Mouse (Mus musculus) left cerebral cortex, adult 8-10 months (tissue): ENCODE results near the gene Qtrt2. TPM values are rescaled to one million over a fixed set of nuclear protein-coding genes. Genes with fewer than 3 reads are reported as not detected.

Experiments
- DNase-seq, 2 experiments: peaks; one replicate each; pipeline ENCODE4 v3.0.0; 2022; ENCODE audit warnings: low spot score in 2 of 2
- total RNA-seq, 4 experiments: library from RNA; stranded (reverse); gene quantifications; 2 replicates each; pipeline ENCODE4 v1.2.4; 2022

Qtrt2 gene
- total RNA-seq, 4 experiments from 2014 or later, result 33.7 to 37.4 (median 35.8) TPM

- no peak for DNase-seq
Measured at GRCm38 (mm10) chr16:43925846-43926245, 763 bp downstream of the Qtrt2 start.

- DNase-seq, result no peak
Measured at GRCm38 (mm10) chr16:43925001-43925558, 1.5 kb downstream of the Qtrt2 start.

- no peak for DNase-seq
Measured at GRCm38 (mm10) chr16:43922630-43923029, 4.0 kb downstream of the Qtrt2 start.

- no peak for DNase-seq
Measured at GRCm38 (mm10) chr16:43922024-43922423, 4.6 kb downstream of the Qtrt2 start.

GRCm38 (mm10) chr16:43918867-43919266 lies 7.7 kb downstream of the Qtrt2 start:
- DNase-seq, result no peak

- no peak for DNase-seq
Measured at GRCm38 (mm10) chr16:43908881-43909280, 17.7 kb downstream of the Qtrt2 start.

GRCm38 (mm10) chr16:43900571-43900970 lies 26.0 kb downstream of the Qtrt2 start:
- DNase-seq, result no peak

- DNase-seq, result no peak
Measured at GRCm38 (mm10) chr16:43900138-43900537, 26.5 kb downstream of the Qtrt2 start.

- no peak for DNase-seq
Measured at GRCm38 (mm10) chr16:43894501-43894900, 32.1 kb downstream of the Qtrt2 start.

- no peak for DNase-seq
Measured at GRCm38 (mm10) chr16:43890747-43891336, 35.8 kb downstream of the Qtrt2 start.

- no peak for DNase-seq
Measured at GRCm38 (mm10) chr16:43890005-43890336, 36.6 kb downstream of the Qtrt2 start.

GRCm38 (mm10) chr16:43889208-43890004 lies 37.2 kb downstream of the Qtrt2 start, which contains the start of gene Ccdc191:
Gene Ccdc191, plus strand, starts transcription at chr16:43889800.
- DNase-seq, result peak; percentile 99 to 100

GRCm38 (mm10) chr16:43882329-43882728 lies 44.3 kb downstream of the Qtrt2 start:
- DNase-seq, result no peak

GRCm38 (mm10) chr16:43881636-43882035 lies 45.0 kb downstream of the Qtrt2 start:
- no peak for DNase-seq

GRCm38 (mm10) chr16:43879769-43880168 lies 46.8 kb downstream of the Qtrt2 start:
- DNase-seq, result no peak

- DNase-seq, result no peak
Measured at GRCm38 (mm10) chr16:43871419-43871818, 55.2 kb downstream of the Qtrt2 start.

GRCm38 (mm10) chr16:43869805-43870204 lies 56.8 kb downstream of the Qtrt2 start:
- DNase-seq, result no peak

GRCm38 (mm10) chr16:43860624-43861023 lies 66.0 kb downstream of the Qtrt2 start:
- DNase-seq, result no peak

GRCm38 (mm10) chr16:43858941-43859476 lies 67.6 kb downstream of the Qtrt2 start:
- no peak for DNase-seq

- no peak for DNase-seq
Measured at GRCm38 (mm10) chr16:43849839-43850238, 76.8 kb downstream of the Qtrt2 start.

- no peak for DNase-seq
Measured at GRCm38 (mm10) chr16:43841236-43841635, 85.4 kb downstream of the Qtrt2 start.

- no peak for DNase-seq
Measured at GRCm38 (mm10) chr16:43831957-43832356, 94.7 kb downstream of the Qtrt2 start.
